Mouse (Mus musculus) liver, adult 2 months (tissue): ENCODE measurements around the gene Ppard.

Source experiments
- CTCF ChIP-seq: fragments of 200-500 bp; IDR thresholded peaks from 2 replicates; pipeline ENCODE4 v1.5.1; 2011; ENCODE audit warnings: low read depth, low read length, control low read depth
- POLR2A ChIP-seq: fragments of 200-500 bp; IDR thresholded peaks from 2 replicates; pipeline ENCODE4 v1.6.1; 2011; ENCODE audit warnings: low read length, control low read depth; ENCODE audit not compliant: insufficient read depth; ENCODE audit errors: extremely low read depth

- TF ChIP-seq CTCF (no peak), POLR2A (no peak)
Observed at GRCm38 (mm10) chr17:28192754-28193153, 39.7 kb upstream of the Ppard start.
